Mouse (Mus musculus): ENCODE measurements around the gene Dlx5. TPM values are rescaled to one million over a fixed set of nuclear protein-coding genes. Genes with fewer than 3 reads are reported as not detected.

Dlx5 gene
- total and polyA plus RNA-seq, 3 experiments, result not detected

DNA sequence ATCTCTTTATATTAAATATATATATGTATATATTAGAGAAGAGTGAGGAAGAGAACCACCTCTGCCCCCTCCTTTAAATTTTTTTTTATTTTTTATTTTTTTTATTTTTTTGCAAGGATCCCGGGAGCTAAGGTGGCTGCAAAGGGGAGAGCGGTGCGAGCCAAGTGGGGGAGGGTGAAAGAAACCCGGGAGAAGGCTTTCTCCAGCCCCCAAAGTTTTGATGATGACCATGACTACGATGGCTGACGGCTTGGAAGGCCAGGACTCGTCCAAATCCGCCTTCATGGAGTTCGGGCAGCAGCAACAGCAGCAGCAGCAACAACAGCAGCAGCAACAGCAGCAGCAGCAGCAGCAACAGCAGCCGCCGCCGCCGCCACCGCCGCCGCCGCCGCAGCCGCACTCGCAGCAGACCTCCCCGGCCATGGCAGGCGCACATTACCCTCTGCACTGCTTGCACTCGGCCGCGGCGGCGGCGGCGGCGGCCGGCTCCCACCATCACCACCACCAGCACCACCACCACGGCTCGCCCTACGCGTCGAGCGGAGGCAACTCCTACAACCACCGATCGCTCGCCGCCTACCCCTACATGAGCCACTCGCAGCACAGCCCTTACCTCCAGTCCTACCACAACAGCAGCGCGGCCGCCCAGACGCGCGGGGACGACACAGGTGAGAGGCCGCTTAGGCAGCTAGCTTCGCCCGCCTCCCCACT, 18.6 kb downstream of the Dlx5 start, which contains the start of gene Dlx6:
Dlx6 (plus strand) TSS at position 175 of the 711 bp plus-strand sequence.
- Histone ChIP-seq H3K36me3 (ENCODE audit: control insufficient read depth in 1 of 2, insufficient read depth in 2 of 2, low read length in 2 of 2) (no peaks in the 10 kb centered on the region), H3K9ac (ENCODE audit: control insufficient read depth, low read depth, low read length, poor library complexity, severe bottlenecking) (no peak within 1 kb of the TSS), H3K27me3 (ENCODE audit: control insufficient read depth in 1 of 2, insufficient read depth in 2 of 2, low read length in 2 of 2) (no peaks in the 10 kb centered on the region), H3K4me3 (ENCODE audit: control insufficient read depth in 1 of 2, insufficient read depth in 1 of 2, low read depth in 2 of 2, low read length in 2 of 2) (no peak within 1 kb of the TSS), H3K79me2 (ENCODE audit: control insufficient read depth, insufficient read depth, low read length, poor library complexity) (no peaks in the 10 kb centered on the region), H3K9me3 (replicated peaks; ENCODE audit: insufficient read depth, low read length) (no peaks in the 10 kb centered on the region), H3K27ac (ENCODE audit: control insufficient read depth, low read depth, low read length) (no peak within 1 kb of the TSS), H3K4me1 (ENCODE audit: control insufficient read depth in 1 of 2, insufficient read depth in 2 of 2, low read length in 2 of 2) (no peaks in the 10 kb centered on the region)
- TF ChIP-seq USF2 (IDR thresholded peaks at IDR 0.05; ENCODE audit: borderline replicate concordance in 1 of 2, insufficient read depth in 1 of 2, low read depth in 1 of 2, low read length in 2 of 2) (no peak), NELFE (IDR thresholded peaks at IDR 0.05; ENCODE audit: low read depth, low read length) (no peak), SMC3 (IDR thresholded peaks at IDR 0.05; ENCODE audit: low read depth, low read length) (no peak), HCFC1 (IDR thresholded peaks at IDR 0.05; ENCODE audit: low read depth, low read length) (no peak), CHD2 (IDR thresholded peaks at IDR 0.05; ENCODE audit: low read length) (no peak), JUND (IDR thresholded peaks at IDR 0.05; ENCODE audit: low read depth, low read length) (no peak)
- DNase-seq (ENCODE audit: low read depth, low spot score), result no peak

DNA sequence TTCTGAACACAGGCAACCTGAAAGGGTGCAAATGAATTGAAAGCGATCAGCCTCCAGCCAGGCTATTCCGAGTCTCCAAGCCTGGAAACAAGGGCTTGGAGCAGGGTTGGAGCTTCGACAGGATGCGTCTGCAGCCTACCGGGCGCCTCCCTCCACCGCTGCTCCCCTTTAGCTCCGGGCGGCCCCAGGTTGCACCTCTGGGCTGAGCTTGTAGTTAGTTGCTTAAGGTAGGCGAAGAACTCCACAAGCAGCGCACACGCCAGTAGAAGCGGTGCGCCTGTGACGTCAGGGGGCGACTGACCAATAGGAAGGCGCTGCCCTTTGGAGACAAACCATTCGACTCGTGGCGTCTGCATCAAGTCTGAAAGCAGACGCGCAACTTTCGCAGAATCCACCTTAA, 19.3 kb downstream of the Dlx5 start:
- Histone ChIP-seq H3K4me1 (ENCODE audit: control insufficient read depth in 1 of 2, insufficient read depth in 2 of 2, low read length in 2 of 2) (no peaks in the 10 kb centered on the region), H3K9ac (ENCODE audit: control insufficient read depth, low read depth, low read length, poor library complexity, severe bottlenecking) (no peak overlapping the region), H3K9me3 (replicated peaks; ENCODE audit: insufficient read depth, low read length) (no peaks in the 10 kb centered on the region), H3K36me3 (ENCODE audit: control insufficient read depth in 1 of 2, insufficient read depth in 2 of 2, low read length in 2 of 2) (no peaks in the 10 kb centered on the region), H3K4me3 (ENCODE audit: control insufficient read depth in 1 of 2, insufficient read depth in 1 of 2, low read depth in 2 of 2, low read length in 2 of 2) (no peak overlapping the region), H3K79me2 (ENCODE audit: control insufficient read depth, insufficient read depth, low read length, poor library complexity) (no peaks in the 10 kb centered on the region), H3K27ac (ENCODE audit: control insufficient read depth, low read depth, low read length) (no peak overlapping the region), H3K27me3 (ENCODE audit: control insufficient read depth in 1 of 2, insufficient read depth in 2 of 2, low read length in 2 of 2) (no peaks in the 10 kb centered on the region)
- no peak for DNase-seq (ENCODE audit: low read depth, low spot score)
- no peak for TF ChIP-seq EP300 (IDR thresholded peaks at IDR 0.05; ENCODE audit: low read depth in 1 of 2, low read length in 2 of 2)
- TF ChIP-seq BHLHE40 (IDR thresholded peaks at IDR 0.05; ENCODE audit: borderline replicate concordance, low read depth, low read length), result no peak
- TF ChIP-seq ZNF384 (IDR thresholded peaks at IDR 0.05; ENCODE audit: low read depth, low read length), result no peak
- no peak for TF ChIP-seq MEF2A (IDR thresholded peaks at IDR 0.05; ENCODE audit: extremely low read depth, insufficient replicate concordance, low read depth, low read length, poor library complexity, severe bottlenecking)
- TF ChIP-seq MXI1 (IDR thresholded peaks at IDR 0.05; ENCODE audit: low read depth, low read length), result no peak
- no peak for TF ChIP-seq MAX (IDR thresholded peaks at IDR 0.05; ENCODE audit: low read length)
- no peak for TF ChIP-seq GATA1 (IDR thresholded peaks at IDR 0.05; ENCODE audit: low read depth, low read length)
- TF ChIP-seq JUND (IDR thresholded peaks at IDR 0.05; ENCODE audit: low read depth, low read length), result no peak
- TF ChIP-seq TBP (IDR thresholded peaks at IDR 0.05; ENCODE audit: low read depth, low read length), result no peak
- TF ChIP-seq USF1 (IDR thresholded peaks at IDR 0.05; ENCODE audit: low read depth, low read length), result no peak
- TF ChIP-seq MAFK (IDR thresholded peaks at IDR 0.05; ENCODE audit: borderline replicate concordance, low read depth, low read length), result no peak
- TF ChIP-seq HCFC1 (IDR thresholded peaks at IDR 0.05; ENCODE audit: low read depth, low read length), result no peak
- no peak for TF ChIP-seq KAT2A (conservative IDR thresholded peaks at IDR 0.05; ENCODE audit: low read depth, low read length)
- TF ChIP-seq UBTF (IDR thresholded peaks at IDR 0.05; ENCODE audit: borderline replicate concordance, insufficient read depth, low read depth, low read length), result no peak
- TF ChIP-seq CHD2 (IDR thresholded peaks at IDR 0.05; ENCODE audit: low read length), result no peak
- TF ChIP-seq CTCF (IDR thresholded peaks at IDR 0.05 in 2 of 3, conservative IDR thresholded peaks at IDR 0.05 in 1 of 3; ENCODE audit: control insufficient read depth in 1 of 3, insufficient read depth in 1 of 3, low read depth in 2 of 3, low read length in 3 of 3, poor library complexity in 1 of 3, severe bottlenecking in 1 of 3), result no peak
- no peak for TF ChIP-seq POLR2AphosphoS5 (IDR thresholded peaks at IDR 0.05; ENCODE audit: borderline replicate concordance, low read depth, low read length)
- TF ChIP-seq E2F4 (IDR thresholded peaks at IDR 0.05; ENCODE audit: borderline replicate concordance, low read depth, low read length), result no peak
- no peak for TF ChIP-seq ELF1 (IDR thresholded peaks at IDR 0.05; ENCODE audit: low read depth, low read length)

Measured in MEL (cell line).